Mouse (Mus musculus) C2C12 (cell line): Measurements from ENCODE around the gene 2810021J22Rik.

Experiments
- CTCF ChIP-seq: IDR thresholded peaks from one replicate; pipeline ENCODE4 v1.5.1; 2011; ENCODE audit not compliant: control insufficient read depth, insufficient read depth, insufficient read length
- MAX ChIP-seq: IDR thresholded peaks from one replicate; pipeline ENCODE4 v1.6.1; 2011; ENCODE audit warnings: mild to moderate bottlenecking, control low read depth

DNA sequence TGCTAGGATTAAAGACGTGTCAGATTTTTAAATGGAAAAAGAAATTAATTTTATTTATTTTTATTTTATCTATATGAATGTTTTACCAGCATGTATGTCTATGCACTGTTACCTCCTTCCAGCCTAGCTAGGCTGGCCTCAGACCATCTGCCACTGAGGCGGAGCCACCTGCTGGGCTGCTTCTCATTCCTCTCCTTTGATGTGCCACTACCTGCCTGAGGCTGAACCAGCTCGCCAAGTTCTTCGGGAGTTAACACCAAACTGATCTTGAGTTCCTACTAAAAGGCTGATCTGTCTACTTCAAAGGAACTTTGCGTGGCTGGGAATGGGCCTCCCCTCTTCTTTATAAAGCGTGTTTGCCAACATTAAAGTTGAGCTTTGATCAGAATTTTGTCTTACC lies 27.4 kb downstream of the 2810021J22Rik start:
- TF ChIP-seq MAX (no peak), CTCF (no peak)
